Mouse (Mus musculus) neural tube, embryonic 11.5 days (tissue): ENCODE measurements around the gene Zbtb37. TPM values are rescaled to one million over a fixed set of nuclear protein-coding genes. Genes with fewer than 3 reads are reported as not detected.

Source experiments
- ATAC-seq: fragments of 200-750 bp; cut with Nextera tagmentation; 2 replicates; pipeline ENCODE4 v1.8.0; 2017; ENCODE audit warnings: moderate number of reproducible peaks, mild to moderate bottlenecking, moderate TSS enrichment, moderate library complexity; ENCODE audit not compliant: insufficient read depth, low FRiP score, low TSS enrichment
- DNase-seq: peaks from one replicate; pipeline ENCODE4 v3.0.0-alpha.2; 2015; ENCODE audit warnings: low spot score
- H3K27ac ChIP-seq: fragments of 300-500 bp; sonication (generic); 2 replicates; pipeline ENCODE4 v1.5.1; 2014; ENCODE audit warnings: low read depth, mild to moderate bottlenecking, low read length
- H3K27me3 ChIP-seq: fragments of 300-500 bp; sonication (generic); 2 replicates; pipeline ENCODE4 v1.6.1; 2014; ENCODE audit warnings: mild to moderate bottlenecking, low read length, mixed read lengths; ENCODE audit not compliant: control insufficient read depth, insufficient read depth
- H3K36me3 ChIP-seq: fragments of 300-500 bp; sonication (generic); 2 replicates; pipeline ENCODE4 v1.6.1; 2014; ENCODE audit warnings: mild to moderate bottlenecking, low read length, moderate library complexity, mixed read lengths; ENCODE audit not compliant: control insufficient read depth, insufficient read depth
- H3K4me1 ChIP-seq: fragments of 300-500 bp; sonication (generic); 2 replicates; pipeline ENCODE4 v1.6.1; 2014; ENCODE audit warnings: low read length, mixed read lengths; ENCODE audit not compliant: control insufficient read depth, insufficient read depth
- H3K4me2 ChIP-seq: fragments of 300-500 bp; sonication (generic); 2 replicates; pipeline ENCODE4 v1.6.1; 2014; ENCODE audit warnings: low read depth, mild to moderate bottlenecking, moderate library complexity
- H3K4me3 ChIP-seq: fragments of 300-500 bp; sonication (generic); 2 replicates; pipeline ENCODE4 v1.5.1; 2014; ENCODE audit warnings: low read depth, low read length
- H3K9ac ChIP-seq: fragments of 300-500 bp; sonication (generic); 2 replicates; pipeline ENCODE4 v1.6.1; 2014; ENCODE audit warnings: mild to moderate bottlenecking, low read length
- H3K9me3 ChIP-seq: fragments of 300-500 bp; sonication (generic); 2 replicates; pipeline ENCODE4 v1.6.1; 2016; ENCODE audit warnings: low read length; ENCODE audit not compliant: control insufficient read depth
- WGBS: fragments of 180-500 bp; shearing (Covaris S2); extraction: QIAGEN DNeasy Blood & Tissue Kit; methylation state at CpG from one replicate; pipeline ENCODE4 v1.1.7; 2014; 5-methylcytosine and 5-hydroxymethylcytosine counted together
- polyA plus RNA-seq: library from polyadenylated mRNA; unstranded; fragments of >200 nt; fragmentation: Nextera tagmentation; extraction: Ambion mirVana; gene quantifications from 2 replicates; pipeline ENCODE4 v1.2.1, GENCODE M21; 2014

The Zbtb37 gene
- polyA plus RNA-seq, 1 experiment from 2014 or later: 12.4 TPM

DNA sequence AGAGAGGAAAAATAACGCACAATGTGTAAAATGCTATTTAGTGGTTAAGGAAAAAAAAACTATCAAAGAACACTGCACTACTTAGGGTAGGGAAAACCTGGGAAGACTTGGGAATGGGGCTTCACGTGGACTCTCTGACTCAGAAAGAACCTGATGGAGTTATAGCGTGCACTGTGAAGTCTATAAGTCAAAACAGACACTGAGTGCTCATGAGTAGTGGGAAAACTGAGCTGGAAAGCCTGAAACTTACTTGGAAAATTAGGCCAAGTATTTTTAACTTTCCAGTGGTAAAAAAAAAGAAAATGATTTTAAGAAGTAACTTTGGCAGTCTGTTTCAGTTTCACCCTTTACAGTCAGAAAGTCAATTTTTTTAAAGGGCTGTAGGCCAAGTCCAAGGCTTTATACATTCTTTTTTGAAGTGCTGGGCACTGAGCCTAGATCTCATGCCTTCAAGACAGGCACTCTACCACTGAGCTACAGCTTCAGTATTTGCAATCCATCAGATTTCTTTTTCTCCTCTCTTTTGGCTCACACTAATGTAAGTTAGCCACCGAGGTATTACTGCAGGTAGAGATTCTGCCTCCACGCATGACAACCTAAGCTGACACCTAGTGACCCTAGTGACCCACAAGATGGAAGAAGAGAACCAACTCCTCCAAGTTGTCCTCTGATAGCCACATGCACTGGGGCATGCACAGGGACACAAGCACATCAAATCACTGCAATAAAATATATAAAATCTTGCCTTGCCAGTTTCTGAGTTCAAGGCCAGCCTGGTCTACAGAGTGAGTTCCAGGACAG, 9.0 kb downstream of the Zbtb37 start:
- 90% methylated on average over 5 of the region's 5 CpGs for WGBS
- Histone ChIP-seq H3K27ac (no peak overlapping the region), H3K27me3 (no peaks in the 10 kb centered on the region), H3K9me3 (no peaks in the 10 kb centered on the region), H3K36me3 (no peaks in the 10 kb centered on the region), H3K4me3 (no peak overlapping the region), H3K4me1 (no peaks in the 10 kb centered on the region), H3K9ac (no peak overlapping the region), H3K4me2 (no peak overlapping the region)
- ATAC-seq (no peak), DNase-seq (no peak)

DNA sequence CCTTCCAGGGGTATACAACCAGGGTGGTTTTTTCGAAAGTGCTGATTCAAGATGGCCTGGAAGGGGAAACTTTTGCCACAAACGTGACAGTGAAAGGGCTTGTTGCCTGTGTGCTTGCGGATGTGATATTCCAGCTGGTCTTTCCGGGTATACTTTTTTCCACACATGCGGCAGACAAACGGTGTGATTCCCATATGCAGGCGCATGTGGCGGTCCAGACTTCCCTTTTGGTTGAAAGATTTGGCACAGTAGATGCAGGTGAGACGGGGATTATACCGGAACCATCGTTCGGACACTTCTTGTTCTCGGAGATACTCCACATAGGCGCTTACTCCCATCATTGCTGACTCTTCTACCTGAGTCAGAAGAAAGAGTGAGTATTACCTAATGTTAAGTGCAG, 14.6 kb downstream of the Zbtb37 start:
- Histone ChIP-seq H3K4me1 (no peaks in the 10 kb centered on the region), H3K27me3 (no peaks in the 10 kb centered on the region), H3K9ac (no peak overlapping the region), H3K4me2 (no peak overlapping the region), H3K36me3 (peaks cover 2% of the 10 kb centered on the region; the same call in 1 of the 2 replicates), H3K4me3 (no peak overlapping the region), H3K9me3 (no peaks in the 10 kb centered on the region), H3K27ac (no peak overlapping the region)
- no peak for ATAC-seq
- WGBS: 95% methylated on average over 14 of the region's 14 CpGs
- DNase-seq: no peak

DNA sequence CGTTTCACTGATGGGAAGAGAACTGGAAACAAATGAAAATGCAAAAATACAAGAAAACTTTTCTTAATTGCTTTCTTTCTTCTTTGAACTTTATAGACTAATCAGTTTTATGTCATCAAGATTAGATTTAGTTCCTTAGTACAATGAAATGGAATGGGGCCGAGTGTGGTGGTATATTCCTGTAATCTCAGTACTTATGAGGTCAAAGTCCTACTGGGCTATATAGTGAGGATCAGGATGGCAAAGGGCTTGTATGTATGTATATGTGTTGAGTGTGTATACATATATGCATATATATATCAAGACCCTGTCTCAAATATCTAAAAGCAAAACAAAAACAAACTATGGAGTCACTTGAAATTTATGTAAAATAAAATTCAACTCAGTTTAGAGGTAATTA, 18.3 kb downstream of the Zbtb37 start:
- Histone ChIP-seq H3K4me2 (no peak overlapping the region), H3K9me3 (no peaks in the 10 kb centered on the region), H3K36me3 (peaks cover 4% of the 10 kb centered on the region; the same call in 1 of the 2 replicates), H3K27me3 (no peaks in the 10 kb centered on the region), H3K9ac (no peak overlapping the region), H3K4me1 (no peaks in the 10 kb centered on the region), H3K27ac (no peak overlapping the region), H3K4me3 (no peak overlapping the region)
- WGBS: 91% methylated on average over 2 of the region's 2 CpGs
- no peak for DNase-seq
- ATAC-seq: no peak

DNA sequence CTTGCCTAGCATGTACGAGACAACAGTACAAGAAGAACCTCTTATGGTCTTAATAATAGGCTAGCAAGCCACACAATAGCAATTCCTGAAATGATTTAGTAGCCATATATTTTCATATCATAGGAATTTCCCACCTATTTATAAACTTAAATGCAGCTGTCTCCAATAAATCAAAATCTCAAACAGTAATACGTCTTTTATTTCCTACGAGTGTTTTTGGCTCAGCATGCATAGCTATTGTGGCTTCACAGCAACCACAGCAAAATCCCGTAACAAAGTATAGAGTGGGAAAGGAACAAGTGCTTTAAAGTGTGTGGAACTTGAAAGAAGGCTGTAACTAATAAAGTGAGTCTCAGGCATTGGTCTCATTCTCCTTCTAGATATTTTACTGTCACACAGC, 24.2 kb downstream of the Zbtb37 start:
- Histone ChIP-seq H3K4me3 (no peak overlapping the region), H3K4me2 (no peak overlapping the region), H3K27ac (no peak overlapping the region), H3K36me3 (0 out of 2 replicates have a peak, but pooled peaks cover 2% of the 10 kb centered on the region), H3K9me3 (no peaks in the 10 kb centered on the region), H3K4me1 (no peaks in the 10 kb centered on the region), H3K27me3 (no peaks in the 10 kb centered on the region), H3K9ac (no peak overlapping the region)
- WGBS: 83% methylated on average over 4 of the region's 4 CpGs
- DNase-seq (no peak), ATAC-seq (no peak)

DNA sequence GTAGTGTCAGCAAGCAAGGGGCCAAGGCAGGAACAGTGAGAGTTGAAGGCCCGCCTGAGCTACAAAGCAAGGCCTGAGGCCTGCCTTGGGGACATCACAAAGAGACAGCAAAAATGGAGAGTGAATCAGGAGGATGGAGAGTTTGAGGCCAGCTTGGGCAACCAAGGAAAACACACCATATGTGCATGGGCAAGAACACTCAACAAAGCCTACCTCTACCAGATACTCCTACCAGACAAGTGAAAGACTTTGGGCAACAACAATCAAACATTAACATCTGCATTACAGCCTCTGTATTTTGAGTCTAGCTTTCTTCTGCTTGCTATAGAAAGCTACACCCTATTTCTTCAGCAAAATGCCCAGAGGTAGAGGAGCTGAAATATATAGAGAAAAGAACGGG, 26.6 kb downstream of the Zbtb37 start:
- no peak for DNase-seq
- no peaks in the 10 kb centered on the region for H3K4me1 ChIP-seq
- no peak overlapping the region for H3K4me3 ChIP-seq
- no peak overlapping the region for H3K4me2 ChIP-seq
- no peak overlapping the region for H3K27ac ChIP-seq
- no peaks in the 10 kb centered on the region for H3K9me3 ChIP-seq
- 91% methylated on average over 2 of the region's 2 CpGs for WGBS
- no peaks in the 10 kb centered on the region for H3K27me3 ChIP-seq
- 0 out of 2 replicates have a peak, but pooled peaks cover 2% of the 10 kb centered on the region for H3K36me3 ChIP-seq
- H3K9ac ChIP-seq: no peak overlapping the region
- no peak for ATAC-seq

DNA sequence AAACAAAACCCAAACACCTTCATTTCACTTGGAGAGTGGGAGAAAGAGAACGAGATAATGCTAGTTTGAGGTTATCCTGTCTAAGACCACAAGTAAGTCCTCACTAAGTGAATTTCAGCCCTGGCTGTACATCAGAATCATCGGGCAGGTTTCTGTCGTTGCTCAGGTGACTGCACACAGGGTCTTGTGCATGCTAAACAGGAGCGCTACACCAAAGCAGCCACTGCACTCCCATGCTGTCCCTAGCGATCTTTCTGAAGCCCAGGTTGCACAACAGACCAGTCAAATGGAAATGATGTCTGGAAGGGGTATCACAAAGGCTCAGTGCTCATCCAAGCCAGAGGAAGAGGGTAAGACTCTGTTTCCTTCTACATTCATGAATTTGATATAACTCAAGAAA, 28.2 kb downstream of the Zbtb37 start:
- no peak for ATAC-seq
- 82% methylated on average over 5 of the region's 5 CpGs for WGBS

GRCm38 (mm10) chr1:161005526-161005925, 29.1 kb downstream of the Zbtb37 start:
- Histone ChIP-seq H3K36me3 (no peaks in the 10 kb centered on the region), H3K9ac (no peak overlapping the region), H3K27me3 (no peaks in the 10 kb centered on the region), H3K4me3 (no peak overlapping the region), H3K4me2 (no peak overlapping the region), H3K9me3 (no peaks in the 10 kb centered on the region), H3K4me1 (no peaks in the 10 kb centered on the region), H3K27ac (no peak overlapping the region)
- DNase-seq (no peak), ATAC-seq (no peak)
- WGBS: 47% methylated on average over 3 of the region's 3 CpGs

More for the DNA sequence above, 28.2 kb downstream of the Zbtb37 start:
- DNase-seq: no peak
- Histone ChIP-seq H3K4me2 (no peak overlapping the region), H3K36me3 (no peaks in the 10 kb centered on the region), H3K4me1 (no peaks in the 10 kb centered on the region), H3K27me3 (no peaks in the 10 kb centered on the region), H3K9me3 (no peaks in the 10 kb centered on the region), H3K27ac (no peak overlapping the region), H3K9ac (no peak overlapping the region), H3K4me3 (no peak overlapping the region)

- no peaks in the 10 kb centered on the region for H3K27me3 ChIP-seq
- H3K4me2 ChIP-seq: no peak overlapping the region
- WGBS: 74% methylated on average over 4 of the region's 4 CpGs
- H3K4me3 ChIP-seq: no peak overlapping the region
- no peak overlapping the region for H3K27ac ChIP-seq
- no peaks in the 10 kb centered on the region for H3K9me3 ChIP-seq
- no peaks in the 10 kb centered on the region for H3K36me3 ChIP-seq
- ATAC-seq (no peak), DNase-seq (no peak)
- no peaks in the 10 kb centered on the region for H3K4me1 ChIP-seq
- H3K9ac ChIP-seq: no peak overlapping the region
These were observed 29.7 kb downstream of the Zbtb37 start for GRCm38 (mm10) chr1:161004942-161005341.

DNA sequence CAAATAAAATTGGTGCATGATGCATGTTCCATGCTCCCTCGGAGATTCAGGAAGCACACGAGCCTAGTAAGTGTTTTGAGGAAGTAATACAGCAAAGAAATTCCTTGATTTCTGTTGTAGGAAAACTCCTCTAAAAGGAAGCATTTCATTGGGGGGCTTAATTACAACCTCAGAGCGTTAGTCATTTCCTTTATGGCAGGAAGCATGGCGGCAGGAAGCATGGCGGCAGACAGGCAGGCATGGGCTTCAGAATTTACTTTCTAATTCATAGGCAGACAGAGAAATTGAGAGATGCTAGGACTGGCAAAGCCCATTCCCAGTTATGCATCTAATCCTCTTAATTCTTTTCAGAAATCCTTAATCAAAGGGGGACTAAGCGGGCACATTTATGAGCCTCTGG, 40.8 kb downstream of the Zbtb37 start:
- Histone ChIP-seq H3K36me3 (no peaks in the 10 kb centered on the region), H3K9me3 (no peaks in the 10 kb centered on the region), H3K4me2 (no peak overlapping the region), H3K9ac (no peak overlapping the region), H3K27ac (no peak overlapping the region), H3K4me3 (no peak overlapping the region), H3K27me3 (no peaks in the 10 kb centered on the region), H3K4me1 (no peaks in the 10 kb centered on the region)
- ATAC-seq: no peak
- 94% methylated on average over 6 of the region's 6 CpGs for WGBS
- no peak for DNase-seq
